Mouse (Mus musculus) adrenal gland, postnatal 4 days (tissue): ENCODE data around the gene Ly6g6e. TPM values are rescaled to one million over a fixed set of nuclear protein-coding genes. Genes with fewer than 3 reads are reported as not detected.

Experiments
- total RNA-seq, 2 experiments: library from RNA; stranded (reverse); gene quantifications; 2 replicates each; pipeline ENCODE4 v1.2.3; 2021

Ly6g6e gene
- total RNA-seq, 2 experiments from 2014 or later = not detected

Other genes starting within 250 kb of the Ly6g6e start
- gene Stk19, start 240.0 kb upstream of the Ly6g6e start, total RNA-seq = 10 to 100 TPM; 49.1 to 49.5 TPM
- gene Dxo, start 239.9 kb upstream of the Ly6g6e start, total RNA-seq = 10 to 100 TPM; 72.5 to 73.2 TPM
- gene Skiv2l, start 226.7 kb upstream of the Ly6g6e start, total RNA-seq = 10 to 100 TPM; 70.9 to 80.2 TPM
- gene Nelfe, start 226.5 kb upstream of the Ly6g6e start, total RNA-seq = 10 to 100 TPM; 58.2 to 60.6 TPM
- 100 to 1,000 TPM in 1 of 2 experiments, 10 to 100 TPM in 1; 18.7 to 137 TPM for gene Cfb, start 214.4 kb upstream of the Ly6g6e start, total RNA-seq
- gene Zbtb12, start 197.4 kb upstream of the Ly6g6e start, total RNA-seq = 10 to 100 TPM; 23.6 to 26.2 TPM
- gene Gm20547, start 194.9 kb upstream of the Ly6g6e start, total RNA-seq = not detected
- 10 to 100 TPM; 39.5 to 50.3 TPM for gene C2, start 178.6 kb upstream of the Ly6g6e start, total RNA-seq
- 100 to 1,000 TPM; 214 to 215 TPM for gene Ehmt2, start 178.4 kb upstream of the Ly6g6e start, total RNA-seq
- gene Slc44a4, start 162.4 kb upstream of the Ly6g6e start, total RNA-seq = 1 to 10 TPM in 1 of 2 experiments, under 1 TPM in 1; 0.93 to 3.8 TPM
- gene Neu1, start 145.6 kb upstream of the Ly6g6e start, total RNA-seq = 10 to 100 TPM; 22.0 to 25.2 TPM
- gene Hspa1b, start 117.7 kb upstream of the Ly6g6e start, total RNA-seq = 10 to 100 TPM; 26.9 to 33.2 TPM
- not detected for gene Gm20481, start 107.0 kb upstream of the Ly6g6e start, total RNA-seq
- gene Hspa1a, start 104.7 kb upstream of the Ly6g6e start, total RNA-seq = 10 to 100 TPM; 12.6 to 14.5 TPM
- 1 to 10 TPM in 1 of 2 experiments, under 1 TPM in 1; 0.39 to 1.3 TPM for gene Hspa1l, start 104.2 kb upstream of the Ly6g6e start, total RNA-seq
- gene Lsm2, start 95.0 kb upstream of the Ly6g6e start, total RNA-seq = 10 to 100 TPM; 50.5 to 54.8 TPM
- gene Vars, start 75.9 kb upstream of the Ly6g6e start, total RNA-seq = 10 to 100 TPM; 77.9 to 89.1 TPM
- 1 to 10 TPM; 1.2 to 1.5 TPM for gene Vwa7, start 60.3 kb upstream of the Ly6g6e start, total RNA-seq
- 1 to 10 TPM; 3.8 to 4.1 TPM for gene Sapcd1, start 48.9 kb upstream of the Ly6g6e start, total RNA-seq
- gene Msh5, start 30.2 kb upstream of the Ly6g6e start, total RNA-seq = 10 to 100 TPM in 1 of 2 experiments, 1 to 10 TPM in 1; 8.2 to 11.0 TPM
- gene Clic1, start 26.9 kb upstream of the Ly6g6e start, total RNA-seq = 100 to 1,000 TPM; 137 to 146 TPM
- gene Ddah2, start 17.9 kb upstream of the Ly6g6e start, total RNA-seq = 10 to 100 TPM; 55.1 to 67.4 TPM
- gene Ly6g6c, start 11.5 kb upstream of the Ly6g6e start, total RNA-seq = under 1 TPM; 0.31 to 0.34 TPM
- under 1 TPM; 0.22 to 0.90 TPM for gene Mpig6b, start 10.7 kb upstream of the Ly6g6e start, total RNA-seq
- 1 to 10 TPM; 2.0 to 2.4 TPM for gene Ly6g6d, start 1.2 kb downstream of the Ly6g6e start, total RNA-seq
- gene Ly6g6f, start 8.7 kb downstream of the Ly6g6e start, total RNA-seq = not detected
- gene Abhd16a, start 12.4 kb downstream of the Ly6g6e start, total RNA-seq = 10 to 100 TPM; 92.8 to 96.8 TPM
- gene Ly6g5c, start 31.4 kb downstream of the Ly6g6e start, total RNA-seq = not detected
- 1 to 10 TPM in 1 of 2 experiments, under 1 TPM in 1; 0.62 to 1.4 TPM for gene Ly6g5b, start 38.5 kb downstream of the Ly6g6e start, total RNA-seq
- gene Gpank1, start 44.6 kb downstream of the Ly6g6e start, total RNA-seq = 10 to 100 TPM; 14.7 TPM
- 100 to 1,000 TPM; 199 to 211 TPM for gene Csnk2b, start 45.2 kb downstream of the Ly6g6e start, total RNA-seq
- gene D17H6S53E, start 49.5 kb downstream of the Ly6g6e start, total RNA-seq = 10 to 100 TPM; 29.0 to 30.9 TPM
- 10 to 100 TPM in 1 of 2 experiments, 1 to 10 TPM in 1; 6.9 to 54.4 TPM for gene Apom, start 55.1 kb downstream of the Ly6g6e start, total RNA-seq
- gene Bag6, start 58.3 kb downstream of the Ly6g6e start, total RNA-seq = 100 to 1,000 TPM; 425 to 435 TPM
- 100 to 1,000 TPM; 264 to 295 TPM for gene Prrc2a, start 88.0 kb downstream of the Ly6g6e start, total RNA-seq
- 10 to 100 TPM in 1 of 2 experiments, 1 to 10 TPM in 1; 9.8 to 10.6 TPM for gene Aif1, start 99.2 kb downstream of the Ly6g6e start, total RNA-seq
- gene Lst1, start 111.5 kb downstream of the Ly6g6e start, total RNA-seq = 10 to 100 TPM; 11.0 to 13.5 TPM
- 1 to 10 TPM; 6.6 to 9.3 TPM for gene Ltb, start 117.5 kb downstream of the Ly6g6e start, total RNA-seq
- under 1 TPM; 0.42 to 0.76 TPM for gene Tnf, start 125.1 kb downstream of the Ly6g6e start, total RNA-seq
- under 1 TPM; 0.73 to 0.78 TPM for gene Lta, start 128.4 kb downstream of the Ly6g6e start, total RNA-seq
- gene Gm16181, start 143.9 kb downstream of the Ly6g6e start, total RNA-seq = not detected
- 10 to 100 TPM; 11.4 to 12.4 TPM for gene Atp6v1g2, start 156.8 kb downstream of the Ly6g6e start, total RNA-seq
- gene Nfkbil1, start 158.9 kb downstream of the Ly6g6e start, total RNA-seq = 10 to 100 TPM; 25.6 to 26.0 TPM
- gene Ddx39b, start 164.8 kb downstream of the Ly6g6e start, total RNA-seq = 100 to 1,000 TPM; 364 to 387 TPM
- gene H2-D1, start 185.8 kb downstream of the Ly6g6e start, total RNA-seq = 10 to 100 TPM; 78.4 to 82.3 TPM
- 1 to 10 TPM; 1.2 to 1.6 TPM for gene H2-Q1, start 243.5 kb downstream of the Ly6g6e start, total RNA-seq